Mouse (Mus musculus) kidney, postnatal 0 days (tissue): ENCODE data around the gene Slc2a4. TPM values are rescaled to one million over a fixed set of nuclear protein-coding genes. Genes with fewer than 3 reads are reported as not detected.
"Not testable (repeated sequence)": the region's sequence is repeated elsewhere in the genome, so short reads cannot be mapped to it uniquely, and the experiment has no call there.

Experiments
- ATAC-seq: fragments of 200-750 bp; cut with Nextera tagmentation; replicated peaks from 2 replicates; pipeline ENCODE4 v1.8.0; 2017; ENCODE audit warnings: low read depth, moderate number of reproducible peaks, moderate TSS enrichment, moderate library complexity; ENCODE audit not compliant: low FRiP score
- DNase-seq: peaks from one replicate; pipeline ENCODE4 v3.0.0-alpha.2; 2016; ENCODE audit warnings: low spot score
- H3K27ac ChIP-seq: fragments of 300-500 bp; sonication (generic); 2 replicates; pipeline ENCODE4 v1.5.1; 2014; ENCODE audit warnings: mild to moderate bottlenecking
- H3K27me3 ChIP-seq: fragments of 300-500 bp; sonication (generic); 2 replicates; pipeline ENCODE4 v1.6.1; 2014; ENCODE audit warnings: low read length, mixed read lengths; ENCODE audit not compliant: insufficient read depth
- H3K36me3 ChIP-seq: fragments of 300-500 bp; sonication (generic); 2 replicates; pipeline ENCODE4 v1.6.1; 2014; ENCODE audit warnings: low read length, mixed read lengths; ENCODE audit not compliant: insufficient read depth
- H3K4me1 ChIP-seq: fragments of 300-500 bp; sonication (generic); replicated peaks from 2 replicates; pipeline ENCODE4 v1.6.1; 2014; ENCODE audit warnings: antibody characterized with exemption, low read length, mixed read lengths; ENCODE audit not compliant: insufficient read depth
- H3K4me2 ChIP-seq: fragments of 300-500 bp; sonication (generic); 2 replicates; pipeline ENCODE4 v1.6.1; 2014; ENCODE audit warnings: mild to moderate bottlenecking, low read length, moderate library complexity, mixed read lengths
- H3K4me3 ChIP-seq: fragments of 300-500 bp; sonication (generic); replicated peaks from 2 replicates; pipeline ENCODE4 v1.5.1; 2014; ENCODE audit warnings: low read depth, low read length
- H3K9ac ChIP-seq: fragments of 300-500 bp; sonication (generic); 2 replicates; pipeline ENCODE4 v1.6.1; 2014; ENCODE audit warnings: low read depth, low read length
- H3K9me3 ChIP-seq: fragments of 300-500 bp; sonication (generic); replicated peaks from 2 replicates; pipeline ENCODE4 v1.6.1; 2016; ENCODE audit warnings: low read length, inconsistent platforms, mixed read lengths
- CTCF ChIP-seq: IDR thresholded peaks from 2 replicates; pipeline ENCODE4 v1.5.1; 2016; ENCODE audit warnings: antibody characterized with exemption, low read depth, mild to moderate bottlenecking, moderate library complexity
- WGBS: fragments of 180-500 bp; shearing (Covaris S2); extraction: QIAGEN DNeasy Blood & Tissue Kit; methylation state at CpG from one replicate; pipeline ENCODE4 v1.1.7; 2014; 5-methylcytosine and 5-hydroxymethylcytosine counted together
- polyA plus RNA-seq: library from polyadenylated mRNA; unstranded; fragments of >200 nt; fragmentation: Nextera tagmentation; extraction: Ambion mirVana; gene quantifications from 2 replicates; pipeline ENCODE4 v1.2.1, GENCODE M21; 2015

The Slc2a4 gene
- polyA plus RNA-seq, 1 experiment from 2014 or later = 21.4 TPM

DNA sequence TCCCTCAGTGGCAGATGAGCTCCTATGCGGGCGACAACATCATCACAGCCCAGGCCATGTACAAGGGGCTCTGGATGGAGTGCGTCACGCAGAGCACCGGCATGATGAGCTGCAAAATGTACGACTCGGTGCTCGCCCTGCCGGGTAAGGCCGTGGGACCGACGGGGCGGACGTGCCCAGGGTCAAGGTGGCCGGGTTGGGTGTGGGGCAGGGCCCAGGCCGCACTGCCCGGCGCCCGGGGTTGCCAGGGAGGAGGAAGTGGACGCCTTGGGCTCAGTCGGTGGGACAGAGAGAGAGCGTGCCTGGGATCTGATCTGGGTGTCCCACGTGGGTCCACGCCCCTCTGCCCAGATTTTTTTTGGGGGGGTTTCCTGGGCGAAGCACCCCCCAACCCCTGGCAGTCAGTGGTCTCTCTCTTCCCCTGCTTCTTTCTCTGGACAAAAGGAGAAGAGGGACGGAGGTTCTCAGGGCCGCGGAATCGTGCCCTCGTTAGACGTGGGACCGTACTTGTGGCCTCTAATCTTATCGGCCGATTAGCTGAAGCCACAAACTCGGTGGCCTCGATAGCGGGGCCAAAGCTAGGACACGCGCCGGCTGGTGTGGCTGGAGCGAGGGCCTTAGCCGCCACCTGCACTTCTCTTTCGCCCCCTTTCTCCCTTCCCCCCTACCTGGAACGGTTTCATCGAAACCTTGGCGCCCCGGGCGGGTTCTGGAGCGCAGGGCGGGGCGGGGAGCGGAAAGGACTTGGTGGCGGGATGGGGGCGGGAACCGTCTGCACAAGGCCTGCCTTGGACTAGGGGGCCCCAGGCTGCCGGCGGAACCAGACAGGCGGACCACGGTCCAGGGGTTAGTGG, 18.2 kb upstream of the Slc2a4 start:
- Histone ChIP-seq H3K27me3 (peaks cover 12% of the 10 kb centered on the region), H3K9me3 (no peaks in the 10 kb centered on the region), H3K9ac (peak overlapping the region; percentile 63), H3K4me2 (peak overlapping the region; percentile 49), H3K27ac (peak overlapping the region; percentile 83), H3K4me3 (peak overlapping the region; percentile 49), H3K4me1 (no peaks in the 10 kb centered on the region), H3K36me3 (no peaks in the 10 kb centered on the region)
- WGBS = 1% methylated on average over 58 of the region's 59 CpGs
- TF ChIP-seq CTCF = no peak
- peak; percentile 61 for ATAC-seq
- peak; percentile 59 for DNase-seq

DNA sequence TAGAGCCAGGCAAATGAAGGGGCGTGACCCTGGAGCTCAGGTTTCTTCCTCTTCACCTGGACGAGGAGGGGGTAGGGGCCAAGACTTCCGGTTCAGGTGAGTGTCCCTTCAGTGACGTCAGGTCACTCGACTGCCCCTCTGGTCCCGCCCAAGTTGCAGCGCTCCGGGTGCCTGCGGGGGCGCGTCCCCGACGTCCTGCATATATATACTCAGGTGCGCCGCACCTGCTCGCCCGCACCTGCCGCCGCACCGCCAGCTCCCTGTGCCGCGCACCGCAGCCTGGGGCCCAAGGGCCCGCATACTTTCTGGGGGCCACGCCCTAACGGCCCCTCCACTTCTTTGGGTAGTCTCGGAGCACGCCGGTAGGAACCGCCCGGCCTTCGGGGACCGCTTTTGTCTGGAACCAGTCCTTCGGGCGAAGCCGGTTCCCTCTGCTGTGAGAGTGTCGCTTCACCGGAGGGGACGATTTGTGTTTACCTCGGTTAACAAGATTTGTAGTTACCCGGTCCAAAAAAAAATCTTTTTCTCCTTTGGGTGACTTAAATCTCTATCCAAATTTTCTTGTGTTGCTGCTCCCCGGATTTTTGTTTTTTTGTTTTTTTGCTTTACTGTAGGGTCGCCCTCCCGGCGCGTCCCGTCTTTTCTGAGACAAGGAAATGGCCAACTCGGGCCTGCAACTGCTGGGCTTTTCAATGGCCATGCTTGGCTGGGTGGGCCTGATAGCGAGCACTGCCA, 17.4 kb upstream of the Slc2a4 start:
- Histone ChIP-seq H3K27me3 (peaks cover 12% of the 10 kb centered on the region), H3K4me1 (no peaks in the 10 kb centered on the region), H3K9ac (peak overlapping the region; percentile 63), H3K27ac (peak overlapping the region; percentile 83), H3K9me3 (no peaks in the 10 kb centered on the region), H3K4me2 (peak overlapping the region; percentile 49), H3K36me3 (no peaks in the 10 kb centered on the region), H3K4me3 (peak overlapping the region; percentile 49)
- TF ChIP-seq CTCF = no peak
- DNase-seq (peak; percentile 51), ATAC-seq (peak; percentile 66)
- WGBS = 2% methylated on average over 49 of the region's 49 CpGs

DNA sequence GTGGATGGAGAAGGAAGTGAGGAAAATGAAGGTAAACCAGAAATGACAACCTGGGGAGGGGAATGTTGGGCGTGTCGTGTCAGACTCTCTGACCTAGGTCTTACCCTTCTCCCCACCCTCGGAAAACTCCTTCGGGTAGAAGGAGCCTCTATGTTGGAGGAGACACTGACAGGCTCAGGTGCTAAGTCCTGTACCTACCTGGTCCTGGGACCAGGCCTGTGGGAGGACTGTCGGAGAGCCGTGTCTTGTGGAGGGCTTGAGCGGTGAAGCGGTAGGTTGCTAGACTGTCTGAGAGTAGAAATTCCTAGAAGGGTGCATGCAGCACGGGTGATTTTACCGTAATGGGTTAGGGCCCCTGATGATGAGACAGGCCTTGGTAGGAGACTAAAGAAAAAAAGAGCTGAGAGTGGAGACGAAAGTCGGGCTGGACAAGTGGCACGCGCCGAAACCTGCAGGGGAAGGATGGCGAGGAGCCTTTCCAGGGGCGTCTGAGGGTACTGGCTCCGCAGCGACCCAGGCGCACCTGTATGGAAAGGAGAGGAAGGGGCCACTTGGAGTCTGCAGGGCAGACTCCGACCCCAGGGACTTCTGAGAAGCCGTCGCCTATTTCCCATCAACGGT, 16.8 kb upstream of the Slc2a4 start, which contains the start of gene Cldn7:
Gene Cldn7, plus strand, starts transcription at position 130 of the 621 bp plus-strand sequence.
- 7% methylated on average over 24 of the region's 24 CpGs for WGBS
- DNase-seq (no peak), ATAC-seq (no peak)
- no peaks in the 10 kb centered on the region for H3K36me3 ChIP-seq
- no peaks in the 10 kb centered on the region for H3K9me3 ChIP-seq
- H3K4me1 ChIP-seq = no peaks in the 10 kb centered on the region
- H3K4me2 ChIP-seq = peak within 1 kb of the TSS; percentile 49
- TF ChIP-seq CTCF = no peak
- peak within 1 kb of the TSS; percentile 63 for H3K9ac ChIP-seq
- peaks cover 12% of the 10 kb centered on the region for H3K27me3 ChIP-seq
- peak within 1 kb of the TSS; percentile 83 for H3K27ac ChIP-seq
- peak within 1 kb of the TSS; percentile 49 for H3K4me3 ChIP-seq

DNA sequence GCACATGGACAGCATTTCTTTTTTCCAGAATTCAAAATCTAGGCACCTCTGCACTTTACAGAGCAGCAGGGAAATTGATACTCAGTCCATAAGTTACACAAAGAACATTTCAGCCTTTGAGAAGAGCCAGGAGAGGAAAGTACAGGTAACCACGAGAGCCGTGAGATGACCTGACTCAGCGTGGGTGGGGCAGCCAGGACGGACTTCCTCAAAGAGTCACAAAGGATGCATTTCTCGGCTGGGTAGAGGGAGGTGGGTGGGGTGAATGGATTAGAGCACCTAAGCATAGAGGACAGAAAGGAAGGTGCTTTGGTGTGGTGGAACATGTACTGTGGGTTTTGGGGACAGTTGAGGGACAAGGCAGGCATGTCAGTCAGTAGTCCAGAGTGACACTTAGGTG, 13.9 kb upstream of the Slc2a4 start:
- ATAC-seq (no peak), DNase-seq (no peak)
- no peak for TF ChIP-seq CTCF

DNA sequence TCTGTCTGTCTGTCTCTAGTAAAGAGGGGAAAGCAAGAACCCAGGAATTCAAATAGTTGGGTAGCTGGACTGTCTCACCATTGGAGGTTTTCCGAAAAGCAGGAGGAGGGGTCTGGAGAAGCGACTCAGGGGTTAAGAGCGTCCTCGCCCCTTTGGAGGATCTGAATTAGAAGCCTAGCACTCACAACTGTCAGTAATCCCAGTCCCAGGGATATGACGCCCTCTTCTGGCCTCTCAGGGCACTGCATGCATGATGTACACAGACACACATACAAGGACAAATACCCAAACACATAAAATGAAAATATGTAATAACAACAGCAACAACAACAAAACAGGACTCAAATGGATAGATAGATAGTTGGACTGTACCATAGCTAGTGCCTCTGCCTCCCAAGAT, 12.6 kb upstream of the Slc2a4 start:
- ATAC-seq = no peak
- Histone ChIP-seq H3K4me1 (no peaks in the 10 kb centered on the region), H3K4me3 (no peak overlapping the region), H3K36me3 (no peaks in the 10 kb centered on the region), H3K9ac (no peak overlapping the region), H3K27me3 (peaks cover 7% of the 10 kb centered on the region), H3K9me3 (no peaks in the 10 kb centered on the region), H3K27ac (no peak overlapping the region), H3K4me2 (no peak overlapping the region)
- WGBS = 45% methylated on average over 5 of the region's 5 CpGs
- no peak for DNase-seq
- TF ChIP-seq CTCF = peak; percentile 58

More for the DNA sequence above, 13.9 kb upstream of the Slc2a4 start:
- Histone ChIP-seq H3K27me3 (peaks cover 7% of the 10 kb centered on the region), H3K27ac (no peak overlapping the region), H3K9ac (no peak overlapping the region), H3K4me2 (no peak overlapping the region), H3K4me3 (no peak overlapping the region), H3K36me3 (no peaks in the 10 kb centered on the region), H3K9me3 (no peaks in the 10 kb centered on the region), H3K4me1 (no peaks in the 10 kb centered on the region)
- 22% methylated on average over 5 of the region's 5 CpGs for WGBS

DNA sequence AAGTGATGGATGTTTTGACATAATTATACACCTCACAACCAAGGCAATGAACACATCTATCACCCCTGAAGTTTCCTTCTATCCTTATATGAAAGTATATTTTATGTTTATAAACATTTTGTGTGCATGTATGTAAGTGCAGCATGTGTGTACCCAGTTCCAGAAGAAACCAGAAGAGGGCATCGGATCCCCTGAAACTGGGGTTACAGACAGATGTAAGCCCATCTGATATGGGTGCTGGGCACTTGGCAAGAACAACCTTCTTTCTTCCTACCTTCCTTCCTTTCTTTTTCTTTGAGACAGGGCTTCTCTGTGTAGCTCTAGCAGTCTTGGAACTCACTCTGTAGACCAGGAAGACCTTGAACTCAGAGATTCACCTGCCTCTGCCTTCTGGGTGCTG, 8.2 kb upstream of the Slc2a4 start:
- no peaks in the 10 kb centered on the region for H3K36me3 ChIP-seq
- no peaks in the 10 kb centered on the region for H3K4me1 ChIP-seq
- H3K4me2 ChIP-seq = no peak overlapping the region
- DNase-seq = no peak
- H3K27me3 ChIP-seq = no peaks in the 10 kb centered on the region
- no peaks in the 10 kb centered on the region for H3K9me3 ChIP-seq
- no peak overlapping the region for H3K9ac ChIP-seq
- H3K4me3 ChIP-seq = no peak overlapping the region
- 70% methylated on average over 1 of the region's 1 CpGs for WGBS
- no peak overlapping the region for H3K27ac ChIP-seq
- no peak for ATAC-seq
- TF ChIP-seq CTCF = peak; percentile 25; the same call in 1 of the 2 replicates

DNA sequence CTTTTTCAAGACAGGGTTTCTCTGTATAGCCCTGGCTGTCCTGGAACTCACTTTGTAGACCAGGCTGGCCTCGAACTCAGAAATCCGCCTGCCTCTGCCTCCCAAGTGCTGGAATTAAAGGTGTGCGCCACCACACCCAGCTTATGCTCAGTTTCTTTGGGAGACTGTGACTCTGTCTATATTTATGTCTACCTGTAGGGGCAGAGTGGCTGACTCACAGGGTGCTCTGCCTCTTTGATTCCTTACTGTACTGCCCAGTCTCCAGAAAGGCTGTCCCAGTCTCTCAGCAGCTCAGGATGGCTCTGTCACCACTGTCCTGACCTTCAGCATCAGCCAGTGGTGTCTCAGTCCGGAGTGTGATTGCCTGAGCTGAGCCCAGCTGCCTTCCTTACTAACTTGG, 7.6 kb upstream of the Slc2a4 start:
- WGBS = 79% methylated on average over 4 of the region's 4 CpGs
- not testable (repeated sequence) for H3K27ac ChIP-seq, H3K4me3 ChIP-seq, H3K9me3 ChIP-seq, H3K27me3 ChIP-seq, H3K4me1 ChIP-seq, H3K36me3 ChIP-seq, DNase-seq, H3K9ac ChIP-seq, H3K4me2 ChIP-seq, ATAC-seq
